Mouse (Mus musculus) bone marrow macrophage, adult 2 months (primary cell): ENCODE results near the gene Prkd1.

Experiments
- CTCF ChIP-seq: IDR thresholded peaks from 2 replicates; pipeline ENCODE4 v1.5.1; 2012; ENCODE audit warnings: low read depth, mild to moderate bottlenecking, low read length, moderate library complexity
- POLR2A ChIP-seq: IDR thresholded peaks from 2 replicates; pipeline ENCODE4 v1.6.1; 2012; ENCODE audit warnings: mild to moderate bottlenecking, low read depth, low read length, borderline replicate concordance

DNA sequence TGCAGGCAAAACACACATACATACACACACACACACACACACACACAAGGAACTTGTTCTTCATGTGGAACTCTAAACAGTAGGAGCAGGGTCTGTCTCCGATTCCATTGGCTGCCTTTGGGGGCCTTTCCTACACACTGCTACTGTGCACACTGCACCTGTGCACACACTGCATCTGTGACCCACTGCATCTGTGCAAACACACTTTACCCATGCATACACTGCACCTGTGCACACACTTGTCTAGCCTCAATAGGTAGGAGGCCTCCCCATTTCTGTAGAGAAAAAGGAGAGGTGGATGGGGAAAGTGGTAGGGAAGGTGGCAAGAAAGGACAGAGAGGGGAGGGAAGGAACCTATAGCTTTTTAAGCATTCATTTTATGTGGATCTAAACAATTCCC, 49.5 kb downstream of the Prkd1 start:
- no peak for TF ChIP-seq CTCF
- no peak for TF ChIP-seq POLR2A
